Mouse (Mus musculus) cerebellum, adult 2 months (tissue): Measurements from ENCODE around the gene Limk1.

Experiments used
- CTCF ChIP-seq: fragments of 200-500 bp; IDR thresholded peaks from 2 replicates; pipeline ENCODE4 v1.5.1; 2011; ENCODE audit warnings: low read depth, mild to moderate bottlenecking, control low read depth, low read length, moderate library complexity, borderline replicate concordance; ENCODE audit not compliant: insufficient read depth
- POLR2A ChIP-seq: fragments of 200-500 bp; IDR thresholded peaks from 2 replicates; pipeline ENCODE4 v1.6.1; 2011; ENCODE audit warnings: low read length, control low read depth, borderline replicate concordance; ENCODE audit not compliant: insufficient read depth

- TF ChIP-seq CTCF (no peak), POLR2A (no peak)
These were observed 20.9 kb upstream of the Limk1 start for GRCm38 (mm10) chr5:134709275-134709674.
